Mouse (Mus musculus) layer of hippocampus, adult 6 months (tissue): ENCODE measurements around the gene Rab38. TPM values are rescaled to one million over a fixed set of nuclear protein-coding genes. Genes with fewer than 3 reads are reported as not detected.

Experiments used
- long read RNA-seq, 2 experiments: library from polyadenylated mRNA; unstranded; transcript quantifications; one replicate each; pipeline ENCODE4 v2.0.0; 2019 to 2020
- polyA plus RNA-seq: library from polyadenylated mRNA; unstranded; fragments of <200 nt; fragmentation: Nextera tagmentation; gene quantifications from 2 replicates; pipeline ENCODE4 v1.2.3, GENCODE M21; 2021

Gene Rab38
- polyA plus RNA-seq, result 1.6 and 2.6 TPM in 2 replicates
- long read RNA-seq, experiment 1, result 0 reads
- long read RNA-seq, experiment 2, transcript Rab38-201 (3 exons, 1,577 nt), result major isoform, 5 of 6 reads
- long read RNA-seq, experiment 2, partial matches to known transcripts, result 0 of 6 reads
- long read RNA-seq, experiment 2, other reads (novel, unspliced or antisense), result 1 of 6 reads

DNA sequence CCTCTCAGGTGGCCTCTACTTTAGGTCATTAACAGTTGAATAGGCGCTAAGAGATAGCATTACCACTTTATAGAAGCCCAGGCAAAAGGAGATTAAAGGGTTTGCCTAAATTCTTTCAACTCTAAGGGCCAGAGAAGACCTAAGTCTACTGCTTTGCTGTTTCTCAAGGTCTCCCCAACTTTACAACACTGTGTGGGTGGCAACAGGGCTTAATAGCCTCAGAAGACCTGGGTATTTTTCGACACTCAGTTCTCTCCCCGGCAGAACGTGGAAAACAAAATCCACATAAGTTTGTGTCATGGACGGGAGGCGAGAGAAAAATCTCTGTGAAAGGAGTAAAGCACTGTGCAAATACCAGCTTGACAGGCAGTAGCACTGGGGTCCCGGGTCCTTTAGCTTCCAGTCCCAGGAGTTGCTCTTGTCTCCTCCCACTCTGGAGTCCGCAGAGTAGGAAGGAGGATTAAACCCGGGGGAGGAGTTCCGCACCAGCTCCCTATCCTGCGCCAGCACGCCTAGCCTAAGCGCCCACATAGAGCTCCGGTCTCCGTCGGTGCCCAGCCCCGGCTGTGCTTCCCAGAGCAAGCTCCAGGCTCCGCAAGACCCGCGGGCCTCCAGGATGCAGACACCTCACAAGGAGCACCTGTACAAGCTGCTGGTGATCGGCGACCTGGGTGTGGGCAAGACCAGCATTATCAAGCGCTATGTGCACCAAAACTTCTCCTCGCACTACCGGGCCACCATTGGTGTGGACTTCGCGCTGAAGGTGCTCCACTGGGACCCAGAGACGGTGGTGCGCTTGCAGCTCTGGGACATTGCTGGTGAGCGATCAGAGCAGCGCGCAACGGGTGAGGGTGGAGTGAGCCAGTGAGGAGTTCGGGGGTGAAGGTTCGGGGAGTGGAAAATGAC lies at the start of gene Rab38:
Gene Rab38, plus strand, starts transcription at position 488 of the 906 bp plus-strand sequence.

Other genes starting within 250 kb of the Rab38 start
- gene Ctsc, start 152.2 kb upstream of the Rab38 start, polyA plus RNA-seq, result 9.6 and 16.7 TPM in 2 replicates